Mouse (Mus musculus): ENCODE measurements around the gene Ebf1.

GRCm38 (mm10) chr11:44636241-44636640 is 19.1 kb downstream of the Ebf1 start:
- TF ChIP-seq GATA1 (IDR thresholded peaks at IDR 0.05; ENCODE audit: borderline replicate concordance, low read length) (no peak), FLI1 (IDR thresholded peaks at IDR 0.05; ENCODE audit: low read length) (no peak)
